Mouse (Mus musculus) liver, postnatal 0 days (tissue): ENCODE measurements around the gene Sidt1.

ENCODE experiments used
- CTCF ChIP-seq: sonication (generic); IDR thresholded peaks from 2 replicates; pipeline ENCODE4 v1.5.1; 2016; ENCODE audit warnings: antibody characterized with exemption, low read depth
- EP300 ChIP-seq: IDR thresholded peaks from 2 replicates; pipeline ENCODE4 v1.6.1; 2016; ENCODE audit warnings: antibody characterized with exemption, low read depth, mild to moderate bottlenecking

DNA sequence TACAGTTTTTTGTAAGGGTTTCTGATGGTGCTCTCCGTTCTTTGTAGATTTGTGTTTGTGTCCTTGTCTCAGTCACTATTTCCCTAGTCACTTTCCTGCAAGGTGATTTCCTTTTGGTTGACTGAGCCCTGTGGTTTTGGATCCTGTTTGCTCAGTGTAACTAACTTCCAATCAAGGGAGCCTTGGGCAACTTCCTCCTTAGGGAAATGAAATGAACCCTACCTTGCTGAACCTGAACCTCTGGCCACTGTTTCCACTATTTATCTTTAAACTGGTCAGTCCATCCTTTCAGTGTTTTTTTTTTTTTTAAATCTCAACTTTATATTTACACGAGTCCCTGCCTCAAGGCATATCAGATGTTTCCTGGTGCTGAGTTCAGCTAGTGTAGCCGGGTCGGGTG, 4.4 kb downstream of the Sidt1 start:
- TF ChIP-seq CTCF, result no peak
- no peak for TF ChIP-seq EP300
